Mouse (Mus musculus): ENCODE data around the gene Tuft1.
"Not testable (repeated sequence)": the region's sequence is repeated elsewhere in the genome, so short reads cannot be mapped to it uniquely, and the experiment has no call there.

The Tuft1 gene

DNA sequence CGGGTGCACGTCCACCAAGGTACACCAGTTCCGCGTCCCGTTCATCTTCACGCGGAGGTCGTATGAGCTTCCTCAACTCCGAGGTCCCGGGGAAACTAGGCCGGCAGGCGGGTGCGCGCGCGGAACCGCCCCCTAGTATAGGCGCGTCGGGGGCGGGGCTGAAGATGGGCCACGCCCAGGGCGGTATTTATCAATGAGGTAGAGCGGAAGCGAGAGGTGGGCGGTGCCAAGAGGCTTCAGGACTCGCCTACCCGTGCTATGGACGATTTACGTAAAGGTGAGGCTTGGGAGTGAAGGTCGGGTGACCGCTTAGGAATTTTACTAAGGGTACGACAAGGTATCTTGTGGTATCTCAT lies at the start of gene Tuft1:
Tuft1 (minus strand) TSS at position 133 of the 356 bp plus-strand sequence.
- peak; percentile 87 to 90 for DNase-seq

DNA sequence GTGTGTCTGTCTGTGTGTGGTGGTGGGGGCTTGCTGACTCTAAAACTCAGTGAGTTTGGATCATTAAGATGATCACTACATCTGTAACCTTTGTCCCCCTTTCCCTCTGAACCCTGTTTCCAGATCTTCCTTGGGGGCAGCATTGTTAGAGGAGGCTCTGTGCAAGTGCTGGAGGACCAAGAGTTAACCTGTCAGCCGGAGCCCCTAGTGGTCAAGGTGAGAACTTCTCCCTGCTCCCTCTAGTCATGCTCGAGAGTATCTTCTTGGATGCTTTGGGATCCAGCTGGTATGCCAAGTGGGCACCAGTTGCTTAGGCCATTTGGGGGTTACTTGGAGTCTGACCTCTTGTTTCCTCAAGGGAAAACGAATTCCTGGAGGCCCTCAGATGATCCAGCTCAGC lies 44.7 kb upstream of the Tuft1 start:
- not testable (repeated sequence) for DNase-seq

DNA sequence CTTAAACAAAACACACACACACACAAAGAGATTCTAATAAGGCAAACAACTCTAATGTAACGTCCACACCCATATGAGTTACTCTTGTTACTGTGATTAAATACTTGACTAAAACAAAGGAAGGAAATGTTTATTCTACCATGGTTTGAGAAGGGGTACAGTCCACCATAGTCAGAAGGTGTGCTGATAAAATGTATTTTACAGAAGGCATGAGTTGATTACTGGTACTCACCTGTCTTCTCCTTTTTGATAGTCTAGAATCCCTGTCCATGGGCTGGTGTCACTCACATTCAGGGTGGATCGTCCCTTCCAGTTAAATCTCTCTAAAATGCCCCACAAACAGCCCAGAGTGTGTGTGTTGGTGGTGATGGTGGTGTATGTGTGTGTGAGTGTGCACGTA lies 44.2 kb upstream of the Tuft1 start:
- no peak for DNase-seq

DNA sequence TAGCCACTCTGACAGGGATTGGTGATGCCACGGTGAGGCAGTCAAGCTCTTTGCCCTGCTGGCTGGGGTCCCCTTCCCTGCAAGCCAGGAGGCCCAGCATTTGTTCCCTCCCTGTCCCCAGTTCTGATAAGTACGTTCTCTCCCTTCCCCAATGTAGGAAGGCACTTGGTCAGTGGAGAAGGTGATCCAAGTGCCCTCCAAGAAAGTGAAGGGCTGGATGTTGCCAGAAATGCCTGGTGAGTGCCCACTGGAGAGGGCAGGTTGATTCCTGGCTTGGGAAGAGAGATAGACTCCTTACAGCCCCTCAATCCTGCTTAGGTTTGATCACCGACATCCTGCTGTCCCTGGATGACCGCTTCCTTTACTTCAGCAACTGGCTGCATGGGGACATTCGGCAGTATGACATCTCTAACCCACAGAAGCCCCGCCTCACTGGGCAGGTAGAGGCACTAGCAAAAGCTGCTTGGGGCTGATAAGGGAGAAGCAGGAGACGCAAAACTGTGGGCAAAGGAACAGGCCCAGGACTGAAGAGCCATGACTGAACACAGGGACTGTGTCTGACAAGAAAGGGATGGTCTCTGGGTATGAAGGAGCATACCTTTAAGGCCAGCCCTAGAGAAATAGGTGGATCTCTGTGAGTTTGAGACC lies 43.6 kb upstream of the Tuft1 start:
- peak in 1 of 2 experiments; percentile 41 for DNase-seq

DNA sequence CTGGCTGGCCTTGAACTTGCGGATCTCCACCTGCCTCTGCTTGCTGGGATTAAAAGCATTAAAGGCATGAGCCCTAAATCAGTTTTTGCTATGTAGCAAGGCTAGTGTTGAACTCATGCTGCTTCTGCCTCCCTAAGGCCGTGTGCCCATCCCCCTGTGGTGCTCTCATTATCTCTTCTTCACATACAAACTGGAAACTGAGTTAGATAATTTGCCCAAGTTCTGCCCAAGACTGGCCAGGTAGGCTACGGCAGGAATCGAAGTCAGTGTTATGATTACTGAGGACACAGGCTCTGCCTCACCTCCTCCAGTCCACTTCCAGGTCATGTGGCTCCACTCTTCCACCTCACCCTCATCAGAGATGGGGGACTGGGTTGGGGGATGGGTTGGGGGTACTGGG lies 37.6 kb upstream of the Tuft1 start:
- DNase-seq = not testable (repeated sequence)

DNA sequence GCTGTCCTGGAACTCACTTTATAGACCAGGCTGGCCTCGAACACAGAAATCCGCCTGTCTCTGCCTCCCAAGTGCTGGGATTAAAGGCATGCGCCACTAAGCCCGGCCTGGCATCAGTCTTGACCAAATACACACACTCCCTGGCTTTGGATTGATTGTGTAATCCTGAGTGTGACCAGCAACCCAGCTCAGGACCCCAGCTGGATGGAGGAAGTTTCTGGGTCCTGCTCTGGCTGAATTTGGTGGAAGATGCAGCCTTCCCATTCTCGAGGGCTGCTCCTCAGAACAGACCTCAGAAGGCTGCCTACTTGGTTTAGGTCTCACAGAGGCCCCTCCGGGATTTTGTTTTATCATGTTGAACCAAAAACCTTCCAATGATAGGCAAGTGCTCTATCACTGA lies 36.9 kb upstream of the Tuft1 start:
- not testable (repeated sequence) for DNase-seq

DNA sequence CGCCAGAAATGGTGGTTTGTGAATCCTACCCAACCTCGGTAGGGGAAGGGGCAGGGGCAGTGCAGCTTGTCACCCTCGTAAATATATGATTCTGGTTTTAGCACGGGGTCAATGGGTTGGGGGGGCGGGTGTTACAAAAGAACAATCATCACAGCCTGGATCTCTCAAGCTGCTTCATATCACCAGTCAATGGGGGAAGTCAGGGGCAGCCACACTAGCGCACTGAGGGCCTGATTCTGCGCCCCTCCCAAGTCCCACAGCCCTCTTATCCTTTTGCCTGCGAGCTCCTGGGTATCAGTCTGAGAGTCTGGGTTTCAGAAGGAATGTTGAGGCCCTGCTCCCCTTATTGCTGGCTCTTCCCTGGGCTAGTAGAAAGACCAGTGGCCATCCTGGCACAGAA lies 35.2 kb upstream of the Tuft1 start:
- not testable (repeated sequence) for DNase-seq

DNA sequence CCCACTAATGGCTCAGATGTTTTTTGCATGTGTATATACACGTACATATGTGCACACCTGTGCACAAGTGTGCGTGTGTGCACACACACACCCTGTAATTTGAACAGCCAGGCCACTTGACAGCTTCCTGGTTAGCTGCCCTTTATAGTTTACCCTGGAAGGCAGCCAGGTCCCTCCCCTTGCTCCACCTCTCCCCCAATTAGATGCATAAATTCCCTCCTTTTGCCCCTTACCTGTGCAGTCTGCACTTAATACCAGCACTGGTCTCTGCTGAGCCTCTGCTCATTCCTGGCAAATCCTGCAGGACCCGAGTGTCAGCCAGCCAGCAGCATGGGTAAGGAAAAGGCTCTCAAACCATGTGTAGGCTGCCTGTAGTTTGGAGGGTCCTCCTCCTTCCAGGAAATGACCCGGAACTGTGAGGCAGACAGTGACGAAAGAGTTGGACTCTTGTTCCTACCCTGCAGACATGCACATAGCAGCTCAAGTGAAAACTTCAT lies 34.7 kb upstream of the Tuft1 start, which contains the start of gene Selenbp2:
Selenbp2 (plus strand) TSS at position 228 of the 497 bp plus-strand sequence.
- peak; percentile 56 to 69 for DNase-seq

DNA sequence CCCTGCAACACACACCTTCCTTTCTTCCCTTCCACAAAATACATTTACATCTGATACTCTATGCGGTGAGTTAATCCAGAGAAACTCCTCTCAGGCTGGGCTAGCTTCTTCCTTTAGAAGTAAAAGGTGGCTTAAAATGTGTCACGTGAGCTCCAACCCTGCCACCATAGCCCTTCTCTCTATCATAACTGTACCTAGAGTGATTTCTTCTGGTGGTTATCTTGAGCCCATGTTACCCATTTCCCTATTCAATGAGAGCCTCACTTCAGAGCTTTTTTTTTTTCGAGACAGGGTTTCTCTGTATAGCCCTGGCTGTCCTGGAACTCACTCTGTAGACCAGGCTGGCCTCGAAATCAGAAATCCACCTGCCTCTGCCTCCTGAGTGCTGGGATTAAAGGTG lies 33.0 kb upstream of the Tuft1 start:
- not testable (repeated sequence) for DNase-seq

DNA sequence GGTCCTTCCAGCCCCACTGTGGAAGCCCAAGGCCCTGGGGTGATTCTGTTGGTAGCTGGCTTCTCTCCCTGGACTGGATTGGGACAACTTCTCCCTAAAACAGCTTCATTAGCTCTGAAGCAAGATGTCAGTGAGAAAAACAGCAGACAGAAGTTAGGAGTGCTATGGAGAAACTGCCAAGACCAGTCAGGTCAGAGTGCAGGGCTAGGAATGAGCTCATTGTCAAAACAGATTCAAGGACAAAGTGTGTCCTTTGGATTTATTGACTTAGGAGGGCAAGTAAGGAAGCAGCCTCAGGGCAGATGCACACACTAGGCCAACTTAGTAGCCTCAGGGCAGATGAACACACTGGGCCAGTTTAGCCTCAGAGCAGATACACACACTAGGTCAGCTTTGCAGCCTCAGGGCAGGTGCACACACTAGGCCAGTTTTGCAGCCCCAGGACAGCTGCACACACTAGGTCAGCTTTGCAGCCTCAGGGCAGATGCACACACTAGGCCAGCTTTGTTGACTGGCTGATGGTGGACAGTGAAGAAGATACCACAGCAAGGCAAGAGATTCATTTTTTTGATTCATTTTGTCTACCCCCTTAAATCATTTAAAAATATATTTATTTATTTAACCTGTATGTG lies 32.1 kb upstream of the Tuft1 start:
- no peak for DNase-seq

DNA sequence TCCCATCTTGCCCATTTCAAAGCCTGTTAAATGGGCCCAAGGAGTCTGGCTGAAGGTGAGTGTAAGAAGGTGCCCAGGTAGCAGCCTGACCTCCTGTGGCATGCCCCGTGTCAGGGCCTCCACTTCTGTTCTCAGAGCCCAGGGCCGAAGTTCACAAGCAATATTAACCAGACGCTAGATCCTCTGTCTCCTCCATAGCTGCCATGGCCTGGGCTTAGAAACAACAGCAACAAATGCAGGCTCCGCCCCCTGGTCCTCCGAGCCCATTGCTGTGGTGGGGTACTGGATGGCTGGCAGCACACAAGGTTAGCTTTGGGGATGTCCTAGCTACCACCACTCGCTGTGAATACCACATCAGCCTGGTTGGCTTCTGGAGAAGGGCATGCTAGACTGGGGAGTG lies 31.5 kb upstream of the Tuft1 start:
- DNase-seq = not testable (repeated sequence)

DNA sequence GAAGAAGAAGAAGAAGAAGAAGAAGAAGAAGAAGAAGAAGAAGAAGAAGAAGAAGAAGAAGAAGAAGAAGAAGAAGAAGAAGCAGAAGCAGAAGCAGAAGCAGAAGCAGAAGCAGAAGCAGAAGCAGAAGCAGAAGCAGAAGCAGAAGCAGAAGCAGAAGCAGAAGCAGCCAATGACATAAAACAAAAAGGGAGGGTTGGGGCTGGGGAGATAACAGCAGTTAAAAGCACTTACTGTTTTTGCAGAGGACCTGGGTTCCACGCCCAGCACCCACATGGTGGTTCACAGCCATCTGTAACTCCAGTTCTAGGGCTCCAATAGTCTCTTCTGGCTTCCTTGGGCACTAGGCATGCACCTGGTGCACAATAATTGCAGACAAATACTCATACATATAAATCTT lies 30.5 kb upstream of the Tuft1 start:
- DNase-seq = not testable (repeated sequence)

DNA sequence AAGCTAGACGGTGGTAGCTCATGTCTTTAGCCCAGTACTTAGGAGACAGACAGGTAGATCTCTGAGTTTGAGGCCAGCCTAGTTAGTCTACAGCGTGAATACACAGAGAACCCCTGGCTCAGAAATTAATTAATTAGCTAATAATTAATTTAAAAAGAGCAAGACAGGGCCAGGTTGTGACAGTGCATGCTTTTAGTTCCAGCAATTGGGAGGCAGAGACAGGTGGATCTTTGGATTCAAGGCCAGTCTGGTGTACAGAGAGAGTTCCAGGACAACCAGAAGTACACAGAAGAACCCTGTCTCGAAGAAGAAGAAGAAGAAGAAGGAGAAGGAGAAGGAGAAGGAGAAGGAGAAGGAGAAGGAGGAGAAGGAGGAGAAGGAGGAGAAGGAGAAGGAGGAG lies 30.0 kb upstream of the Tuft1 start:
- DNase-seq = not testable (repeated sequence)

DNA sequence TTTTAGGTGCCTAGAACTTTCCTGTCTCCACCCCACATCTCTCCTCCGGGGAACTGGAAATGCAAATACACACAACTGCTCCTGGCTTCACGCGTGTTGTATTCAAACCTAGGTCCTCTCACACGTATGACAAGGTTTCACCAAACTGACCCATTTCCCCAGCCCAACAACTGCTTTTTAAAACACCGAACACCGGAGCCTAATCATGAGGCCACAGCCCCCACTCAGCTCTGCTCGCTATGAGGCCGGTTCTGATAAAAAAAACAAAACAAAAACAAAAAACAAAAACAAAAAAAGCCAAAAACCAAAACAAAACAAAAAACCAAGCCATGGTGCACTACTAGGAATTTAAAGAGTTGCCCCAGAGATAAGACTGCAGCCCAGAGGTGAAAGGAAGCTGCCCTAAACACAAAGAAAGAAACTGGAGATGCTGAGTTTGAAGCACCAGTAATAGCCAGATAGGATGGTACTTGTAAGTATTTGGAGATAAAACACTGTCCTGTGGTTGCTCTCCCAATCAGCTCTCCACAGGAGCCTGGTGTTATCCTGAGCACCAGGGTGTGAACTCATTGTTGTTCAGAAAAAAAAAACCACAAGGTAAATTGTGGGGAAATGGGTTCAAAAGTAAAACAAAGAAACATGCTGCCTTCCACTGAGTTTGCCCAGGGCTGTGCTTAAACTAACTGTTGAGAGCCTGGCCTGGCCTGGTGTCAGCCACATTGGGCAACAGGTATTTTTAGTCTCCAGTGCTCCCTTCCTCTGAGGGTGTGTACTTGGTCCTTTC lies 27.5 kb upstream of the Tuft1 start:
- DNase-seq = not testable (repeated sequence)

DNA sequence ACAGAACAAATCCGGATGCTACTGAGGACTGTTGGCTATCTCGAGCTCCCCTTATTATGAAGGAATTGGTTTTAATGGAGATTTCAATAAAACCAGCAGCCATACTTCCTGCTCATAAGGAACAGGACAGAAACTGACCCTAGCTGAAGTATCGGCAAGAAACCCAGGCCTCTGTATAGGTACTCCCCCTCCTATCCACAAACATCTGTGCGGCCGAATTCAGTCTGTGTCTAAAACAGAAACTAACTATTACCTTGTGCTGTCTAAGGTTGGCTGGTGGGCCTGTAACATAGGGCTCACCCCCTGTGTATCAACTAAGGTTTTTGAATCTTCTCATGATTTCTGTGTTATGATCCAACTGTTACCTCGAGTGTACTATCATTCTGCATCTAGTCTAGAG lies 25.0 kb upstream of the Tuft1 start:
- DNase-seq = no peak

DNA sequence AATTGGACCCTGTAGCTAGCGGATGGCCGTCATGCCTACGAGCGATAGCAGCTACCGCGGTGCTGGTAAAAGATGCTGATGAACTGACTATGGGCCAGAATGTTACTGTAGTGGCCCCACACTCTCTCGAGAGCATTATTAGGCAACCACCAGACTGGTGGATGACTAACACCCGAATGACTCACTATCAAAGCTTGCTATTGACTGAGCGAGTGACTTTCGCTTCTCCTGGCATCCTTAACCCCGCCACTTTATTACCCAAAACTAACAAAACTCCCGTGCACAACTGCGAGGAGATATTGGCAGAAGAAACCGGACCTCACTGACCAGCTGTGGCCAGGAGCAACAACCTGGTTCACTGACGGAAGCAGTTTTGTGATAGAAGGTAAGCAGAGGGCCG lies 22.1 kb upstream of the Tuft1 start:
- DNase-seq = peak; percentile 22 to 43

DNA sequence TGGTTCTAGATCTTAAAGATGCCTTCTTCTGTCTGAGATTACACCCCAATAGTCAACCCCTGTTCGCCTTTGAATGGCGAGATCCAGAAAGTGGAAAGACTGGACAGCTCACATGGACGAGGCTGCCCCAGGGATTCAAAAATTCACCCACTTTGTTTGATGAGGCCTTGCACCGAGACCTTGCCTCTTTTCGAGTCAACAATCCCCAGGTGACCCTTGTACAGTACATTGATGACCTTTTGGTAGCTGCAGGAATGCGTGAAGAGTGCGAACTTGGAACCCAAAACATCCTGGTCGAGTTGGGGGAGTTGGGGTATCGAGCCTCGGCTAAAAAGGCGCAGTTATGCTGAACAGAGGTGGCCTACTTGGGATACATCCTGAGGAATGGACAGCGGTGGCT lies 21.4 kb upstream of the Tuft1 start:
- DNase-seq = not testable (repeated sequence)

DNA sequence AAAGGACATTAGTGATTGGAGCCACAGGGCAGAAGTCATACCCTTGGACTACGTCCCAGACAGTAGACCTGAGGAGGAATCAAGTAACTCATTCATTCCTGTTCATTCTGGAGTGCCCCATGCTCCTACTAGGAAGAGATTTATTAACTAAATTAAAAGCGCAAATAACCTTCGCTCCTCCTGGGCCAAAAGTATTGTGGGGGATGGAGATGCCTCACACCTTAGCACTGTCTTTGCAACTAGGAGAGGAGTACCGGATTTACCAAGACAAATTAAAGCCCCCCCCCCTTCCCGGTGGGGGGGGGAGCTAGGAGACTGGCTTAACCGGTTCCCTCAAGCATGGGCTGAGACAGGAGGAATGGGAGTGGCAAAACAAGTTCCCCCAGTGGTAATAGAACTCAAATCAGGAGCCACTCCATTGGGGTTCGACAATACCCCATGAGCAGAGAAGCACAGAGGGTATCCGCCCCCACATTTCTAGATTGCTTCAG lies 20.7 kb upstream of the Tuft1 start:
- DNase-seq = peak; percentile 51 to 58

DNA sequence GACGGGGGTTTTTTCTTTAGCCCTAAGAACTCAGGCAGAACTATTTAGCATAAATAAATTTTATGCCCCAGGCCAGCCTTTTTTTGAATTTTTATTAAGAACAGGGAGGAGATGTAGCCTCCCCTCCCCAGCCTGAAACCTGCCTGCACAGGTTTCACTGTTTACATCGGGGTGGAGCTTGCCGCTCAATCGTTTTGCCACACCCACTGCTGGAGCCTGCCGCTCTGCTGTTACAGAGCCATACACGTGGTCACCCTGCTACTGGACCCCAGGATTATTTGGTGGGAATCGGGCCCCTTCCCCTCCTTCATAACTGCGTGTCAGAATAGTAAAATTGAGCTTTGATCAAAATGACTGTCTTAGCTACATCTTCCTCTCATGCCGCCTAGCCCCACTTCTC lies 16.4 kb upstream of the Tuft1 start:
- DNase-seq = not testable (repeated sequence)

DNA sequence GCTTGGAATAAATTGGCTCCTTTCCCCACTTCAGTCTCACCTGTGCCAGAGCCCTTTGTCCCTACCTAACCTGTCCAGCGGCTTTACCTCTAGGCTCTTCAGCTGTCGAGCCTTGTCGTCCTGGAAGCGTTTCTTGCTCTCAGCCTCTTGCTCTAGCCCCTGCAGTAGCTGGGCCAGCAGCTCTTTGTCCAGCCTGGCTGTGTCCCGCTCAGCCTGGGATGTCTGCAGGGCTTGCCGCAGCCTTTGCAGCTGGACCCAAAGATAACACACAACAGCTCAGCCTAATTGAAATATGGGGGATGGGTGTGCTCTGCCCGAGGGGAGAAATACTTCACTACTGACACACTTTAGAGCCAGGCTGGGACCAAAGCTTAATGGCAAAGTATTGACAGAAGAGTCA lies 7.2 kb upstream of the Tuft1 start:
- DNase-seq = peak in 1 of 2 experiments; percentile 39

DNA sequence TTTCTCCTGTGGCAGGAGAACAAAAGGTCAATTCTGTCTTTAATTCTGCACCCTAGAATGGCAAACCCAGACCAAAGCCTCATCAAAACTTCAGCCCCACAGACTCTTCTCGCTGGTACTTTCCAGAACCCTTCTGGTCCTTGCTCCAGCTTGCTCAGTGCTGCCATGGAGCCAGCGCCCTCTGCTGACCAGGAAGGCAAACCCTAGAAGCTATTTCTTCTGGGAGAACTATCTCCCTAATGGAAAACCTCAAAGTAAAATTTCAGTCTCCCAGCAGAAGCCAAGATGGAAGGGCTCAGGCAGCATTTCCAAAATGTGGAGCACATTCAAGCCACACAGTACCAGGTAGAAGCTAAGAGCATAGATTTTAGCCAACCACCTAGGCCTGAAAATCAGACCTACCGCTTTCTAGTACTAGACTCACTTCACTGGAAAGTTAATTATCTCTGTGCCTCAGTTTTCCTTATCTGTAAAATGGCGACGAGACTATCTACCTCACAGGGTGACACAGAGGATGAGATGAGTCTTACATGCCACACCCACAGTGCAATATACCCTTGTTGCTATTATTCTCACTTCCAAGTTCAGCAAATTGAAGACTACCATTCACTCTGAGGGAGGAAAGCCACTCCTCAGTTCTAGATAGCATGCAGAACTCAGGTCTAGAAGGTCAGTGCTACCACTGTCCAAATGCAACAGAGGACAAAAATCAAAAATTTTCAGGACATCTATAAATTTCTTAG lies 6.6 kb upstream of the Tuft1 start:
- DNase-seq = not testable (repeated sequence)

DNA sequence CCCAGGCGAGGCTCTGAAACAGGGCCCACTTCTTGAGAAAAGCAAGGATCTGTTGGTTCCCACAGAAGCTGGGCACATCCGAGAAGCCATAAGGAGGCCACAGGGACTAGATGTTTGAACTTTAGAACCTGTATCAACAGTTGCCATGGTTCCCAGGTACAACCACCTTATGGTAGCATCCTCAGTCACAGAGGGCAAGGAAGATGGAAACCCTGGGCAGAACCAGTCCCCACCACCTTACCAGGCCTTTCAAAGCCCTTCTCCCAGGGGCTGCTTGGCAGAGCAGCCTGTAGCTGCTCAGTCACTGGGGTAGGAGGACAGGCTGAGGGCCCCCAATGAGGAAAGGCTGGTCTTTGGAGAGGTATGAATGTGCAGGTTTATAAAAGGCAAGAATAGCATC lies 2.2 kb upstream of the Tuft1 start:
- DNase-seq = not testable (repeated sequence)
